Mouse (Mus musculus): ENCODE measurements around the gene Dtx3l. TPM values are rescaled to one million over a fixed set of nuclear protein-coding genes. Genes with fewer than 3 reads are reported as not detected.
"Not testable (repeated sequence)": the region's sequence is repeated elsewhere in the genome, so short reads cannot be mapped to it uniquely, and the experiment has no call there.

The Dtx3l gene
- 7.7 and 8.0 TPM in 2 replicates for polyA plus RNA-seq (2014; fragmentation: Nextera tagmentation; extraction: Ambion mirVana)

- Histone ChIP-seq H3K9me3 (ENCODE audit: control insufficient read depth, low read depth, low read length) (no peaks in the 10 kb centered on the region), H3K4me3 (ENCODE audit: low read depth, low read length) (peak within 1 kb of the TSS; percentile 60), H3K36me3 (ENCODE audit: control insufficient read depth, insufficient read depth, low read length) (no peaks in the 10 kb centered on the region), H3K27me3 (ENCODE audit: control insufficient read depth, insufficient read depth, low read length) (no peaks in the 10 kb centered on the region), H3K27ac (ENCODE audit: low read length) (peak within 1 kb of the TSS; percentile 12; the same call in 1 of the 2 replicates), H3K4me1 (ENCODE audit: control insufficient read depth, insufficient read depth, low read length) (peaks cover 3% of the 10 kb centered on the region; the same call in 1 of the 2 replicates), H3K4me2 (replicated peaks; ENCODE audit: low read depth, low read length) (peak within 1 kb of the TSS; percentile 56), H3K9ac (replicated peaks; ENCODE audit: low read depth, low read length) (peak within 1 kb of the TSS; percentile 31)
- ATAC-seq (ENCODE audit: insufficient number of reproducible peaks, insufficient read depth, low FRiP score, low read depth), result peak; percentile 57; the same call in 1 of the 2 replicates
- 2% methylated on average over 52 of the region's 52 CpGs for WGBS
Observed at GRCm38 (mm10) chr16:35938211-35939151, at the start of gene Dtx3l, which contains the start of gene Parp9. Gene Dtx3l, minus strand, starts transcription at chr16:35939151. Gene Parp9, plus strand, starts transcription at chr16:35938470.

DNA sequence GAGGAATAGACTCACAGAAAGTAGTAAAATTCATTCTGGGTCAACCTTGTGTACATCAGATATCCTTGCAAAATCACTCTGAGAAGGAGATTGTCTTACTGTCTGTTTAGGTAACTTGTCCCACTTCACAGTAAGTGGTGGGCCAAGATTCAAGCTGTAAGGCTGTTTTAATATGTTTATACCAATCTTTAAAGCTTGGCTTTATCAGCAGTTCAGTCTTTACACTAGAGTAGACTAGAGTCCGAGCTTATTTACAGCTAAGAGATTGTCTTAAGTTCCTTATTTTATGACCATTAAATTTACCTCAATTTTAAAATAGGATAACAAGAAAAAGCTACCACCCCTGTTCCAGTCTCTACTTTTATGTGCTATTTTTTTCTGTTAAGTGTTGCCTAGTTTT lies 49.0 kb upstream of the Dtx3l start:
- H3K27me3 ChIP-seq (ENCODE audit: control insufficient read depth, insufficient read depth, low read length), result no peaks in the 10 kb centered on the region
- 49% methylated on average over 1 of the region's 1 CpGs for WGBS
- H3K36me3 ChIP-seq (ENCODE audit: control insufficient read depth, insufficient read depth, low read length), result no peaks in the 10 kb centered on the region
- no peaks in the 10 kb centered on the region; the same call in 1 of the 2 replicates for H3K4me1 ChIP-seq (ENCODE audit: control insufficient read depth, insufficient read depth, low read length)
- no peak for ATAC-seq (ENCODE audit: insufficient number of reproducible peaks, insufficient read depth, low FRiP score, low read depth)
- H3K9ac ChIP-seq (replicated peaks; ENCODE audit: low read depth, low read length), result no peak overlapping the region
- H3K4me2 ChIP-seq (replicated peaks; ENCODE audit: low read depth, low read length), result no peak overlapping the region
- no peak overlapping the region for H3K27ac ChIP-seq (ENCODE audit: low read length)
- no peak overlapping the region for H3K4me3 ChIP-seq (ENCODE audit: low read depth, low read length)
- H3K9me3 ChIP-seq (ENCODE audit: control insufficient read depth, low read depth, low read length), result no peaks in the 10 kb centered on the region

GRCm38 (mm10) chr16:35984471-35984870 lies 45.5 kb upstream of the Dtx3l start:
- Histone ChIP-seq H3K27me3 (ENCODE audit: control insufficient read depth, insufficient read depth, low read length) (no peaks in the 10 kb centered on the region), H3K36me3 (ENCODE audit: control insufficient read depth, insufficient read depth, low read length) (no peaks in the 10 kb centered on the region), H3K4me1 (ENCODE audit: control insufficient read depth, insufficient read depth, low read length) (no peaks in the 10 kb centered on the region; the same call in 1 of the 2 replicates), H3K4me3 (ENCODE audit: low read depth, low read length) (peak overlapping the region; percentile 77; the same call in 1 of the 2 replicates), H3K27ac (ENCODE audit: low read length) (no peak overlapping the region), H3K9ac (replicated peaks; ENCODE audit: low read depth, low read length) (no peak overlapping the region), H3K9me3 (ENCODE audit: control insufficient read depth, low read depth, low read length) (no peaks in the 10 kb centered on the region), H3K4me2 (replicated peaks; ENCODE audit: low read depth, low read length) (peak overlapping the region; percentile 61)
- ATAC-seq (ENCODE audit: insufficient number of reproducible peaks, insufficient read depth, low FRiP score, low read depth), result no peak
- WGBS, result 65% methylated on average over 3 of the region's 3 CpGs

- Histone ChIP-seq H3K9me3 (ENCODE audit: control insufficient read depth, low read depth, low read length) (no peaks in the 10 kb centered on the region), H3K27me3 (ENCODE audit: control insufficient read depth, insufficient read depth, low read length) (no peaks in the 10 kb centered on the region), H3K9ac (replicated peaks; ENCODE audit: low read depth, low read length) (peak overlapping the region; percentile 80), H3K36me3 (ENCODE audit: control insufficient read depth, insufficient read depth, low read length) (no peaks in the 10 kb centered on the region), H3K4me3 (ENCODE audit: low read depth, low read length) (peak overlapping the region; percentile 77), H3K4me2 (replicated peaks; ENCODE audit: low read depth, low read length) (peak overlapping the region; percentile 61), H3K4me1 (ENCODE audit: control insufficient read depth, insufficient read depth, low read length) (no peaks in the 10 kb centered on the region; the same call in 1 of the 2 replicates), H3K27ac (ENCODE audit: low read length) (peak overlapping the region; percentile 99)
- ATAC-seq (ENCODE audit: insufficient number of reproducible peaks, insufficient read depth, low FRiP score, low read depth), result peak; percentile 60
- under 1% methylated on average over 67 of the region's 86 CpGs for WGBS
Observed at GRCm38 (mm10) chr16:35983517-35984101, 44.7 kb upstream of the Dtx3l start.

DNA sequence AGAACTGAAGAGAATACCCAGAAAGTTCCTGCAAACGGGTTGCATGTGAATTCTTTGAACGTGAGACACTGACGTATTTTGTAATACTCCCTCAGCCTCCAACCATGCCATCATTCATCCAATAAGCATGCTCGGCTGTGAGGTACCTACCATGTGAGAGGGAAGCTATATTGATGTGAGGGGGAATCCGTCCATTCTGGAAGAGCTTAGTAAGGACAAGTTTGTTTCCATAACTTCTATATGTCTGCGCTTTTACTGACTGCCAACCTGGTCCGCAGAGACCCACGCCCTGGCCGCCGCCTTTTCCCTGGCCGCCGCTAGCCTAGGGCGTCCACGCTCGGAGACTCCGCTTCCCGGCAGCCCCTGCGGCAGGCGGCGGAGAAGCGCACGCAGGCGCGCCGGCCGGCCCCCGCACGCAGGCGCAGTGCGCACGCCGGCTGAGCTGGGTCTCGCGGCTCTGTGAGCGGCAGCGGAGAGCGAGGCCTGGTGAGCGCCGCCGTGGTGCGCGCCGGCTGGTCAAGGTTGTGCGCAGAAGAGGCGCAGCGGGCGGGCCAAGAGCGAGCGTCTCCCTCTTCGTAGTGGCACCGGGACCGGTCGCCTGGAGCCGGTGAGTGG lies 44.1 kb upstream of the Dtx3l start:
- peak; percentile 93 for ATAC-seq (ENCODE audit: insufficient number of reproducible peaks, insufficient read depth, low FRiP score, low read depth)
- Histone ChIP-seq H3K36me3 (ENCODE audit: control insufficient read depth, insufficient read depth, low read length) (no peaks in the 10 kb centered on the region), H3K4me3 (ENCODE audit: low read depth, low read length) (peak overlapping the region; percentile 77), H3K4me1 (ENCODE audit: control insufficient read depth, insufficient read depth, low read length) (no peaks in the 10 kb centered on the region; the same call in 1 of the 2 replicates), H3K27me3 (ENCODE audit: control insufficient read depth, insufficient read depth, low read length) (no peaks in the 10 kb centered on the region), H3K9me3 (ENCODE audit: control insufficient read depth, low read depth, low read length) (no peaks in the 10 kb centered on the region), H3K27ac (ENCODE audit: low read length) (peak overlapping the region; percentile 99), H3K9ac (replicated peaks; ENCODE audit: low read depth, low read length) (peak overlapping the region; percentile 80), H3K4me2 (replicated peaks; ENCODE audit: low read depth, low read length) (peak overlapping the region; percentile 61)
- WGBS, result 0% methylated on average over 53 of the region's 54 CpGs

DNA sequence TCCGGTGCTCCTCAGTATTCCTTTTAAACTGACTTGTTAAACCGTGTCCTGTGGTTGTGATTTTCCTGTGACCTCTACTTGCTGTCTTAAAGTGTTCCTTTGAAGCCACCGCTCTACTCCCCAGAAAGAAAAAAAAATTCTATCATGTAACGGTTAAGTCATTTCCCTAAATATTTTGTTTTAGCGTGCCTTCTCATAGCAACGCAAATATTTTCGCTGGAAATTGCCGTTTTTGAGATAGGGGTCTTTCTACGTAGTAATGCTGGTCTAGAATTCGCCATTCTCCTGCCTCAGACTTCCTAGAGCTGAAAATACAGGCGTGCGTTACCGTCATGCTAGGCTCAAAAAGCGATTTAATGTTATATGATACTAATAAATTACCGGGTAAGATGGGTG lies 43.6 kb upstream of the Dtx3l start:
- H3K9me3 ChIP-seq (ENCODE audit: control insufficient read depth, low read depth, low read length), result no peaks in the 10 kb centered on the region
- peak overlapping the region; percentile 59 for H3K4me2 ChIP-seq (replicated peaks; ENCODE audit: low read depth, low read length)
- H3K27ac ChIP-seq (ENCODE audit: low read length), result no peak overlapping the region
- peak overlapping the region; percentile 77 for H3K4me3 ChIP-seq (ENCODE audit: low read depth, low read length)
- no peaks in the 10 kb centered on the region; the same call in 1 of the 2 replicates for H3K4me1 ChIP-seq (ENCODE audit: control insufficient read depth, insufficient read depth, low read length)
- no peak for ATAC-seq (ENCODE audit: insufficient number of reproducible peaks, insufficient read depth, low FRiP score, low read depth)
- no peak overlapping the region; the same call in 1 of the 2 replicates for H3K9ac ChIP-seq (replicated peaks; ENCODE audit: low read depth, low read length)
- 2% methylated on average over 15 of the region's 15 CpGs for WGBS
- H3K36me3 ChIP-seq (ENCODE audit: control insufficient read depth, insufficient read depth, low read length), result no peaks in the 10 kb centered on the region
- H3K27me3 ChIP-seq (ENCODE audit: control insufficient read depth, insufficient read depth, low read length), result no peaks in the 10 kb centered on the region

GRCm38 (mm10) chr16:35981363-35981821 lies 42.4 kb upstream of the Dtx3l start:
- peak; percentile 93 for ATAC-seq (ENCODE audit: insufficient number of reproducible peaks, insufficient read depth, low FRiP score, low read depth)
- WGBS, result 43% methylated on average over 19 of the region's 19 CpGs
- H3K4me2 ChIP-seq (replicated peaks; ENCODE audit: low read depth, low read length), result no peak overlapping the region
- no peaks in the 10 kb centered on the region; the same call in 1 of the 2 replicates for H3K4me1 ChIP-seq (ENCODE audit: control insufficient read depth, insufficient read depth, low read length)
- H3K36me3 ChIP-seq (ENCODE audit: control insufficient read depth, insufficient read depth, low read length), result no peaks in the 10 kb centered on the region
- no peaks in the 10 kb centered on the region for H3K9me3 ChIP-seq (ENCODE audit: control insufficient read depth, low read depth, low read length)
- H3K27me3 ChIP-seq (ENCODE audit: control insufficient read depth, insufficient read depth, low read length), result no peaks in the 10 kb centered on the region
- H3K9ac ChIP-seq (replicated peaks; ENCODE audit: low read depth, low read length), result no peak overlapping the region
- no peak overlapping the region for H3K4me3 ChIP-seq (ENCODE audit: low read depth, low read length)
- no peak overlapping the region for H3K27ac ChIP-seq (ENCODE audit: low read length)

GRCm38 (mm10) chr16:35978450-35978849 lies 39.5 kb upstream of the Dtx3l start, which contains the start of gene Kpna1:
Gene Kpna1, plus strand, starts transcription at chr16:35978750.
- H3K9ac ChIP-seq (replicated peaks; ENCODE audit: low read depth, low read length); H3K4me3 ChIP-seq (ENCODE audit: low read depth, low read length); H3K4me1 ChIP-seq (ENCODE audit: control insufficient read depth, insufficient read depth, low read length); H3K4me2 ChIP-seq (replicated peaks; ENCODE audit: low read depth, low read length); ATAC-seq (ENCODE audit: insufficient number of reproducible peaks, insufficient read depth, low FRiP score, low read depth); H3K27me3 ChIP-seq (ENCODE audit: control insufficient read depth, insufficient read depth, low read length); H3K9me3 ChIP-seq (ENCODE audit: control insufficient read depth, low read depth, low read length); H3K36me3 ChIP-seq (ENCODE audit: control insufficient read depth, insufficient read depth, low read length); H3K27ac ChIP-seq (ENCODE audit: low read length): not testable (repeated sequence)
- WGBS, result 88% methylated on average over 1 of the region's 1 CpGs

Data from stomach, embryonic 14.5 days (tissue).